16 mouse cellular contexts compared by ENCODE assay signal in the genomic region with DNA sequence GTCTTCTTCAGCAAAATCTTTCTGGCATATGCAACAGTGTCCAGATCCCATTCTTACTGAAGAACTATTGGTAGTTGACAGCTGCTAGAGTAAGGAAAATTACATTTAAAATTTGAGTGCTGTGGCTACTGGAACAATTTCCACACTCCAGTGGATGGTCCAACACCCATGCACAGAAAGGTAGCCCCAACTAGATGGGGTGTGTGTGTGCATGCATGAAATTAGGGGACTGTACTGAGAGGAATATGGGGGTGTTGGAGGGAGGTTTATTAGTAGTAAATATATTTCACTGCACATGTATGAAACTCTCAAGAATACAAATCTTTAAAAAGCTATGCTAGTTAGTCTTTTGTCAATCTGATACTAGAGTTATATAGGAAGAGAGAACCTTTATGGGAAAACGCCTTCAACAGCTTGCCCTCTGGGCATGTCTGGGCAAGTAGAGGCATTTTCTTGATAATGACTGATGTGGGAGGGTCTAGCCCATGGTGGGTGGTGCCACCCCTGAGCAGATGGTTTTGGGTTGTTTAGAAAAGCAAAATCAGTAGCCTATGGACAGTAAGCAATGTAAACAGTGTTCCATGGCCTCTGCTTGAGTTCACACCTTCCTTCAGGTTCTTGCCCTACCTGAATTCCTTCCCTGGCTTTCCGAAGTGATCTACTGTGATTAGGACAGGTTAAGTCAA. TPM values are rescaled to one million over a fixed set of nuclear protein-coding genes. Genes with fewer than 3 reads are reported as not detected.
A peak's percentile ranks its signal among the peaks of the same experiment; 100 is the strongest.
DNase-seq lines count a peak whose midpoint lies in the region; ATAC-seq and TF ChIP-seq lines count a peak whose summit lies in the region.
"Had no signal": no experiment of that assay in that cellular context is flagged by ENCODE, and none has a peak within 500 bp of the region (broad histone marks: within the 10 kb centered on the region; RNA-seq: fewer than 3 reads in every experiment).

No protein-coding gene starts in this region.

- H3K36me3 ChIP-seq in stomach, embryonic 14.5 days (ENCODE audit: control insufficient read depth, insufficient read depth, low read length): 0 out of 2 replicates have a peak, but pooled peaks cover 2% of the 10 kb centered on the region
- H3K36me3 ChIP-seq in hindbrain, embryonic 14.5 days (replicated peaks; ENCODE audit: control insufficient read depth, insufficient read depth): peaks cover 10% of the 10 kb centered on the region; the same call in 1 of the 2 replicates

- H3K9ac ChIP-seq in stomach, embryonic 14.5 days (replicated peaks; ENCODE audit: low read depth, low read length): no peak overlapping the region
- H3K9ac ChIP-seq in hindbrain, embryonic 14.5 days: no peak overlapping the region
- H3K9ac ChIP-seq: embryonic facial prominence, embryonic 15.5 days; midbrain, embryonic 13.5 days had no signal

- H3K4me3 ChIP-seq in gastrocnemius, adult 2 months: no peak overlapping the region
- no peak overlapping the region for H3K4me3 ChIP-seq in stomach, embryonic 14.5 days (ENCODE audit: low read depth, low read length)
- H3K4me3 ChIP-seq in hindbrain, embryonic 14.5 days (replicated peaks; ENCODE audit: low read length): no peak overlapping the region
- H3K4me3 ChIP-seq: embryonic facial prominence, embryonic 15.5 days; heart, adult 2 months; midbrain, embryonic 13.5 days had no signal

- H3K4me1 ChIP-seq in stomach, embryonic 14.5 days (ENCODE audit: control insufficient read depth, insufficient read depth, low read length): peaks cover 3% of the 10 kb centered on the region; the same call in 1 of the 2 replicates
- H3K4me1 ChIP-seq in hindbrain, embryonic 14.5 days (replicated peaks; ENCODE audit: control insufficient read depth, insufficient read depth, low read length): peaks cover 5% of the 10 kb centered on the region; the same call in 1 of the 2 replicates

- no peak for DNase-seq in gastrocnemius, adult 2 months
- DNase-seq in gastrocnemius, postnatal 10 days: no peak
- peak; percentile 5 for DNase-seq in Muller cell, postnatal 12 days (ENCODE audit: inconsistent ontology term)
- DNase-seq in liver: peak; percentile 48
- no peak for DNase-seq in right cerebral cortex, adult 2 months (ENCODE audit: low spot score in 2 of 2)
- DNase-seq in cerebellum, adult 11-12 months: no peak
- no peak for DNase-seq in hindbrain, embryonic 14.5 days (ENCODE audit: low spot score)
- DNase-seq: adrenal gland, adult 8-10 months; cerebellum, postnatal 36 days; heart, adult 2 months; layer of hippocampus, adult 9-11 months; left cerebral cortex, postnatal 4 days; thymus, postnatal 14 days had no signal

- no peaks in the 10 kb centered on the region for H3K9me3 ChIP-seq in stomach, embryonic 14.5 days (ENCODE audit: control insufficient read depth, low read depth, low read length)
- H3K9me3 ChIP-seq in hindbrain, embryonic 14.5 days (ENCODE audit: control insufficient read depth, low read length): no peaks in the 10 kb centered on the region
- H3K9me3 ChIP-seq: embryonic facial prominence, embryonic 15.5 days; midbrain, embryonic 13.5 days had no signal

- peak; percentile 58; the same call in 1 of the 2 replicates for ATAC-seq in stomach, embryonic 14.5 days (ENCODE audit: insufficient number of reproducible peaks, insufficient read depth, low FRiP score, low read depth)
- no peak for ATAC-seq in hindbrain, embryonic 14.5 days (ENCODE audit: low FRiP score)
- ATAC-seq: midbrain, embryonic 13.5 days had no signal

- WGBS in stomach, embryonic 14.5 days: 57% methylated on average over 2 of the region's 2 CpGs
- WGBS in hindbrain, embryonic 14.5 days: 87% methylated on average over 2 of the region's 2 CpGs

- no peaks in the 10 kb centered on the region for H3K27me3 ChIP-seq in stomach, embryonic 14.5 days (ENCODE audit: control insufficient read depth, insufficient read depth, low read length)
- H3K27me3 ChIP-seq in hindbrain, embryonic 14.5 days (ENCODE audit: control insufficient read depth, insufficient read depth, low read length): no peaks in the 10 kb centered on the region
- H3K27me3 ChIP-seq: embryonic facial prominence, embryonic 15.5 days; midbrain, embryonic 13.5 days had no signal

- intact Hi-C loops in gastrocnemius, adult 2 months (cut with DNase I): no loop called here

- H3K27ac ChIP-seq in gastrocnemius, adult 2 months: 0 out of 2 replicates have a peak overlapping the region, but pooled peaks have one; percentile 20
- H3K27ac ChIP-seq in stomach, embryonic 14.5 days (ENCODE audit: low read length): no peak overlapping the region
- H3K27ac ChIP-seq in hindbrain, embryonic 14.5 days: no peak overlapping the region
- H3K27ac ChIP-seq: embryonic facial prominence, embryonic 15.5 days; heart, adult 2 months; midbrain, embryonic 13.5 days had no signal

- no peak for TF ChIP-seq CTCF in gastrocnemius, adult 2 months (IDR thresholded peaks at IDR 0.05)

- no peak overlapping the region for H3K4me2 ChIP-seq in stomach, embryonic 14.5 days (replicated peaks; ENCODE audit: low read depth, low read length)
- no peak overlapping the region for H3K4me2 ChIP-seq in hindbrain, embryonic 14.5 days (replicated peaks)
- H3K4me2 ChIP-seq: embryonic facial prominence, embryonic 15.5 days; midbrain, embryonic 13.5 days had no signal

RNA-seq across cellular contexts. Expression of a gene that starts 7.4 kb away (rescaled TPM):
- 10 to 100 TPM; 33.6 to 52.7 TPM for total RNA-seq in gastrocnemius, adult 2 months (2021)
- 10 to 100 TPM; 45.3 to 63.2 TPM for total RNA-seq in gastrocnemius, postnatal 10 days (2021)
- polyA plus RNA-seq in stomach, embryonic 14.5 days (2014; fragmentation: Nextera tagmentation; extraction: Ambion mirVana): 137 and 143 TPM in 2 replicates
- 95.4 and 99.2 TPM in 2 replicates for polyA plus RNA-seq in hindbrain, embryonic 14.5 days (2014; fragmentation: Nextera tagmentation; extraction: Ambion mirVana)

Comparison
In these comparisons a context has a peak if more than half of its experiments do, and no peak if none do; other contexts are left out.
1. DNase-seq: peak in Muller cell, postnatal 12 days (single experiment) and liver (single experiment); none in gastrocnemius, adult 2 months (single experiment), gastrocnemius, postnatal 10 days (single experiment), right cerebral cortex, adult 2 months (0 of 2), cerebellum, adult 11-12 months (single experiment) and hindbrain, embryonic 14.5 days (single experiment).